Mouse (Mus musculus) hindbrain, embryonic 12.5 days (tissue): ENCODE results near the gene Kdr. TPM values are rescaled to one million over a fixed set of nuclear protein-coding genes. Genes with fewer than 3 reads are reported as not detected.

ENCODE experiments used
- ATAC-seq: fragments of 200-750 bp; cut with Nextera tagmentation; 2 replicates; pipeline ENCODE4 v1.8.0; 2017; ENCODE audit warnings: moderate TSS enrichment; ENCODE audit not compliant: low FRiP score
- H3K27ac ChIP-seq: fragments of 300-500 bp; sonication (generic); 2 replicates; pipeline ENCODE4 v1.5.1; 2016; ENCODE audit warnings: mild to moderate bottlenecking
- H3K27me3 ChIP-seq: fragments of 300-500 bp; sonication (generic); 2 replicates; pipeline ENCODE4 v1.6.1; 2016; ENCODE audit warnings: mild to moderate bottlenecking
- H3K36me3 ChIP-seq: fragments of 300-500 bp; sonication (generic); 2 replicates; pipeline ENCODE4 v1.6.1; 2016; ENCODE audit warnings: mild to moderate bottlenecking
- H3K4me1 ChIP-seq: fragments of 300-500 bp; sonication (generic); 2 replicates; pipeline ENCODE4 v1.6.1; 2016
- H3K4me2 ChIP-seq: fragments of 300-500 bp; sonication (generic); replicated peaks from 2 replicates; pipeline ENCODE4 v1.6.1; 2016; ENCODE audit warnings: mild to moderate bottlenecking
- H3K4me3 ChIP-seq: fragments of 300-500 bp; sonication (generic); 2 replicates; pipeline ENCODE4 v1.5.1; 2016; ENCODE audit warnings: mild to moderate bottlenecking
- H3K9ac ChIP-seq: fragments of 300-500 bp; sonication (generic); 2 replicates; pipeline ENCODE4 v1.6.1; 2016; ENCODE audit warnings: mild to moderate bottlenecking, moderate library complexity
- H3K9me3 ChIP-seq: fragments of 300-500 bp; sonication (generic); replicated peaks from 2 replicates; pipeline ENCODE4 v1.6.1; 2016; ENCODE audit warnings: mild to moderate bottlenecking
- WGBS: fragments of 180-500 bp; shearing (Covaris S2); methylation state at CpG from one replicate; pipeline ENCODE4 v1.1.7; 2016; 5-methylcytosine and 5-hydroxymethylcytosine counted together
- polyA plus RNA-seq: library from polyadenylated mRNA; unstranded; fragments of >200 nt; fragmentation: Nextera tagmentation; extraction: Ambion mirVana; gene quantifications from 2 replicates; pipeline ENCODE4 v1.2.1, GENCODE M21; 2016

The Kdr gene
- polyA plus RNA-seq, 1 experiment from 2014 or later, result 31.4 TPM

DNA sequence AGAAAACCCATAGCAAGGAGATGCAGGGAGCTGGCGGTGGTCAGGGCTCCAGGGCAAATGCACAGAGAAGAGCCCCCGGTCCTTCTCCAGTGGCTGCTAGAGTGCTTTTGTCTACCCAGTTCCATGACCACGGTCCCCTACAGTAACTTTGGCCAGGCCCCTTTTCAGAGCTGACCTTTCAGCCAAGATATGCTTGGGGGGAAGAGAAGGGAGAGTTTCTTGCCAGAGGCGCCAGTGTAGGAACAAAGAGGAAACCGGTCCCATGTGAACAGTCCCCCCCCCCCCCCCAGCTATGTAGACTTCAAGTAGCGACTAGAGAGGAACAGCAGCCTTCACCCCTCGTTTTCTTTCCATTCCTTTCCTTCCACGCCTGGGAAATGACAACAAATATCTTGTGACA, 850 bp upstream of the Kdr start:
- no peak for ATAC-seq
- no peak overlapping the region for H3K27ac ChIP-seq
- H3K4me2 ChIP-seq, result peak overlapping the region; percentile 98
- no peaks in the 10 kb centered on the region for H3K9me3 ChIP-seq
- no peaks in the 10 kb centered on the region for H3K36me3 ChIP-seq
- H3K4me3 ChIP-seq, result peak overlapping the region; percentile 61; the same call in 1 of the 2 replicates
- peaks cover 64% of the 10 kb centered on the region for H3K27me3 ChIP-seq
- 3% methylated on average over 8 of the region's 8 CpGs for WGBS
- H3K9ac ChIP-seq, result no peak overlapping the region
- H3K4me1 ChIP-seq, result peaks cover 18% of the 10 kb centered on the region

- H3K4me3 ChIP-seq, result peak overlapping the region; percentile 61
- H3K9ac ChIP-seq, result peak overlapping the region; percentile 65
- peak overlapping the region; percentile 98 for H3K4me2 ChIP-seq
- peaks cover 18% of the 10 kb centered on the region for H3K4me1 ChIP-seq
- no peaks in the 10 kb centered on the region for H3K36me3 ChIP-seq
- peak; percentile 87 for ATAC-seq
- WGBS, result 1% methylated on average over 54 of the region's 54 CpGs
- H3K27me3 ChIP-seq, result peaks cover 64% of the 10 kb centered on the region
- H3K9me3 ChIP-seq, result no peaks in the 10 kb centered on the region
- H3K27ac ChIP-seq, result no peak overlapping the region
Observed at GRCm38 (mm10) chr5:75977441-75978373, 551 bp downstream of the Kdr start.

GRCm38 (mm10) chr5:75976696-75977095, 1.6 kb downstream of the Kdr start:
- H3K27ac ChIP-seq, result no peak overlapping the region
- no peaks in the 10 kb centered on the region for H3K36me3 ChIP-seq
- H3K4me2 ChIP-seq, result no peak overlapping the region
- no peaks in the 10 kb centered on the region for H3K9me3 ChIP-seq
- peaks cover 64% of the 10 kb centered on the region for H3K27me3 ChIP-seq
- H3K4me1 ChIP-seq, result peaks cover 18% of the 10 kb centered on the region
- H3K9ac ChIP-seq, result no peak overlapping the region
- WGBS, result 52% methylated on average over 9 of the region's 9 CpGs
- no peak for ATAC-seq
- H3K4me3 ChIP-seq, result no peak overlapping the region

GRCm38 (mm10) chr5:75975398-75975797, 2.9 kb downstream of the Kdr start:
- ATAC-seq, result no peak
- no peak overlapping the region for H3K9ac ChIP-seq
- H3K4me1 ChIP-seq, result peaks cover 18% of the 10 kb centered on the region
- no peak overlapping the region for H3K4me2 ChIP-seq
- no peaks in the 10 kb centered on the region for H3K9me3 ChIP-seq
- WGBS, result 58% methylated on average over 5 of the region's 5 CpGs
- no peak overlapping the region for H3K4me3 ChIP-seq
- peaks cover 53% of the 10 kb centered on the region for H3K27me3 ChIP-seq
- H3K36me3 ChIP-seq, result no peaks in the 10 kb centered on the region
- no peak overlapping the region for H3K27ac ChIP-seq

DNA sequence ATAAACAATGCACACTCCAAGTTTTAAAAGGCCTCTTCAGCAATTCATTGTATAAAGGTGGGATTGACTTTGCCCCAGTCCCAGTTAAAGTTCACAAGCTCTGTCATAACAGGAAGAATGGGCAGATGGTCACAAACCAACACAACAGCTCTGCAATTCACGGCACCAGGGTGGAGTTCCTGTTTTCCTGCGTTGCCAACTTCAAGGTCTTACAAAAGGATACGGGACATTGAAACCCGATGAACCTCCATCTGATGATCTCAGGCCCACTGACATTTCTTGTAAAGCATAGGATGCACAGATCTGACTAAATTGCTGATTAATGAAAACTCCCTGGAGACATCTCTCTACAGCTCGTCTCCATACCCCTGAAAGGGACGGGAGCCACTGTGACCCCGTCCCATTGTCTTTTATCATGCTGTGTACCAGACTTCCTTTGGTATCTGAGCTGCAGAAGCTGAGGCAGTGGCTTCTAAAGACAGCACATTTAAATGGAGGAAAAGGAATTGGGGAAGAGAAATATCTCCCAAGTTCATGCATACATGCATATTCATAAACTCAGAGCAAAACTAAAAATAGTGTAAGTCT, 3.6 kb downstream of the Kdr start:
- H3K27me3 ChIP-seq, result peaks cover 46% of the 10 kb centered on the region
- H3K4me1 ChIP-seq, result peaks cover 18% of the 10 kb centered on the region
- no peaks in the 10 kb centered on the region for H3K9me3 ChIP-seq
- no peaks in the 10 kb centered on the region for H3K36me3 ChIP-seq
- H3K27ac ChIP-seq, result no peak overlapping the region
- no peak overlapping the region for H3K9ac ChIP-seq
- no peak overlapping the region for H3K4me2 ChIP-seq
- ATAC-seq, result no peak
- 40% methylated on average over 7 of the region's 7 CpGs for WGBS
- H3K4me3 ChIP-seq, result no peak overlapping the region

GRCm38 (mm10) chr5:75969887-75970286, 8.4 kb downstream of the Kdr start:
- Histone ChIP-seq H3K4me2 (no peak overlapping the region), H3K9ac (no peak overlapping the region), H3K4me1 (no peaks in the 10 kb centered on the region), H3K9me3 (no peaks in the 10 kb centered on the region), H3K27me3 (0 out of 2 replicates have a peak, but pooled peaks cover 4% of the 10 kb centered on the region), H3K27ac (no peak overlapping the region), H3K36me3 (no peaks in the 10 kb centered on the region), H3K4me3 (no peak overlapping the region)
- WGBS, result 38% methylated on average over 3 of the region's 3 CpGs
- no peak for ATAC-seq

- no peaks in the 10 kb centered on the region for H3K9me3 ChIP-seq
- no peaks in the 10 kb centered on the region for H3K36me3 ChIP-seq
- ATAC-seq, result no peak
- no peak overlapping the region for H3K27ac ChIP-seq
- H3K9ac ChIP-seq, result no peak overlapping the region
- WGBS, result 93% methylated on average over 12 of the region's 12 CpGs
- no peak overlapping the region for H3K4me3 ChIP-seq
- H3K27me3 ChIP-seq, result no peaks in the 10 kb centered on the region
- H3K4me2 ChIP-seq, result no peak overlapping the region
- no peaks in the 10 kb centered on the region for H3K4me1 ChIP-seq
Observed at GRCm38 (mm10) chr5:75962558-75962957, 15.7 kb downstream of the Kdr start.

DNA sequence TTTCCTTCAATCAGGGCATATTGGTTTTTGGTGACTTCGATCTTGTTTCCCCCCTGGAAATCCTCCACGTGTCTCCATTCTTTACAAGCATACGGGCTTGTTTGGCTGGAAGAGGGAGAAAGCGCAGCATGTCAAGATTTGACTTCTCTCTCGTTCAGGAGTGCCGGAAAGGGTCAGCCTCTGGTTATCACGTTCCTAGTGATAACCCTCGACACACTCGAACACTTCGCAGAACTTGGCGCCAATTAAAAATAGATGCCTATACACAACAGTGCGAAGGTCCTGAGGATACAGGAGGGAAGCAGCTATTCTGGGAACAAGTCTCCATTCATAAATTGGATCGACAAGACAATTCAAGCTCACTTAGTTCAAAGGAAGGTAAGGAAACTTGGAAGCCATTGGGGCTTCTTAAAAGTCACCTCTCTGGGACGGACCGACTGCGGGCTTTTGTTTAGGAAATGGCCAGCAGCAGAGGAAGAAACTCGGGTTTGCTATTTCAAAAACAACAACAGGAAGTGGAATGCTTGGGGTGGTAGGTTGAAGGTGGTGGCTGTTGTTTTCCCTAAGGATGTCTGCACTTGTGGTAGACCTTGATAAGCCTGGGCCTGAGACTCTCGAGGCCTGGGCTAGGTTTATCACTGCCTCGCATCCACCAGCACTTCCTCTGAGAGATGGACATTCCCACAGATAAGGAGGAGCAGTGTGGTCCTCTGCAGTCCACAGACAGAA, 16.4 kb downstream of the Kdr start:
- H3K36me3 ChIP-seq, result no peaks in the 10 kb centered on the region
- no peak overlapping the region for H3K4me3 ChIP-seq
- WGBS, result 86% methylated on average over 19 of the region's 19 CpGs
- no peak for ATAC-seq
- no peak overlapping the region for H3K9ac ChIP-seq
- H3K4me2 ChIP-seq, result no peak overlapping the region
- H3K27me3 ChIP-seq, result no peaks in the 10 kb centered on the region
- H3K4me1 ChIP-seq, result no peaks in the 10 kb centered on the region
- no peak overlapping the region for H3K27ac ChIP-seq
- H3K9me3 ChIP-seq, result no peaks in the 10 kb centered on the region

- WGBS, result 78% methylated on average over 3 of the region's 3 CpGs
- Histone ChIP-seq H3K36me3 (no peaks in the 10 kb centered on the region), H3K9ac (no peak overlapping the region), H3K4me2 (no peak overlapping the region), H3K27ac (no peak overlapping the region), H3K4me3 (no peak overlapping the region), H3K4me1 (no peaks in the 10 kb centered on the region), H3K9me3 (no peaks in the 10 kb centered on the region), H3K27me3 (no peaks in the 10 kb centered on the region)
- no peak for ATAC-seq
Observed at GRCm38 (mm10) chr5:75959809-75960208, 18.4 kb downstream of the Kdr start.

- Histone ChIP-seq H3K9ac (no peak overlapping the region), H3K4me3 (no peak overlapping the region), H3K4me2 (no peak overlapping the region), H3K27ac (no peak overlapping the region), H3K27me3 (no peaks in the 10 kb centered on the region), H3K9me3 (no peaks in the 10 kb centered on the region), H3K4me1 (no peaks in the 10 kb centered on the region), H3K36me3 (no peaks in the 10 kb centered on the region)
- 82% methylated on average over 3 of the region's 3 CpGs for WGBS
- ATAC-seq, result no peak
Observed at GRCm38 (mm10) chr5:75956526-75956925, 21.7 kb downstream of the Kdr start.

- no peaks in the 10 kb centered on the region for H3K4me1 ChIP-seq
- no peak overlapping the region for H3K4me3 ChIP-seq
- H3K4me2 ChIP-seq, result no peak overlapping the region
- WGBS, result 90% methylated on average over 9 of the region's 9 CpGs
- H3K27me3 ChIP-seq, result no peaks in the 10 kb centered on the region
- no peaks in the 10 kb centered on the region for H3K9me3 ChIP-seq
- no peak overlapping the region for H3K9ac ChIP-seq
- H3K36me3 ChIP-seq, result no peaks in the 10 kb centered on the region
- ATAC-seq, result no peak
- H3K27ac ChIP-seq, result no peak overlapping the region
Observed at GRCm38 (mm10) chr5:75955876-75956275, 22.4 kb downstream of the Kdr start.

GRCm38 (mm10) chr5:75954778-75955330, 23.4 kb downstream of the Kdr start:
- 88% methylated on average over 3 of the region's 3 CpGs for WGBS
- Histone ChIP-seq H3K36me3 (no peaks in the 10 kb centered on the region), H3K27ac (no peak overlapping the region), H3K27me3 (peaks cover 1% of the 10 kb centered on the region; the same call in 1 of the 2 replicates), H3K9me3 (no peaks in the 10 kb centered on the region), H3K4me2 (no peak overlapping the region), H3K4me3 (no peak overlapping the region), H3K4me1 (no peaks in the 10 kb centered on the region), H3K9ac (no peak overlapping the region)
- ATAC-seq, result no peak
